Mouse (Mus musculus): Measurements from ENCODE around the gene Gm16253.

The Gm16253 gene

DNA sequence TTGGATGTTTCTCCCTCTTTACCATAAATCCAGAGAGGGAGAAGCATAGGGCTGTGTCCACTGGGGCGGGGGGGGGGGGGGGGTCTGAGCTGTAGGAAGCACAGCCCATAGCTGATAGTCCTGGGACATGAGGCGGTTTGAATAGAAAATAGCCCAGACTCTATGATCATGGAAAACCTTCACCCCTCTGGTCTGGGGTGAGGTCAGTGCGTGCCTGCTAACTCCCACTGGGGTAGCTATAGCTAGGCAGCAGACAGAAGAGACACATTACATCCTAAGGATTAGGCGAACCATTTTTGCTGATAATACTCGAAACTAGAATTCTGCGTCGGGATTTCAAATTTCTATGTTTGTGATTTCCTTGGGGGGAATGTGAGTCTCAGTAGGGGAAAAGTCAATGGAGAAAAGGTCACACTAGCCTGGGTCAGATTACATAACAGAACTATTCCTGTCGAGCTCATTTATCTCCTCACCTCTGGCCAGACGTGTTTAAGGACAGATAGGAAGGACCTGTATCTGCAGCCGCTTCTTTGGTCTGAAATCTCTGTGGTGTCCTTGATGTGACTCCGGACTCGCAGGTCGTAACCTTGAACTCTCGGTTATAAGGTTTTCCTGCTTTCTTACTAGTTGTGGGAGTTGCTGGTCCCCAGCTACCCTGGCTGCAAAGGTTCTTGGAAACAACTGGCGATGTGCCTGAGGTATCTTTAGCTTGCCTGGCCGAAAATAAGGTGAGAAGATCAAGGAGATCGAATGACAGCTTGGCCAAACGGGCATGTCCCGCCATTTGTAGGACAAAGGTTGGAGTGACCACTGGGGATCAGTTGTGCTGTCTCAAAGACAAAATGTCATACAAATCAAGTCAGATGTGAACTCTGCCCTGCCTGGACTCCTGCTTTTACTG lies 2.9 kb upstream of the Gm16253 start:
- DNase-seq (ENCODE audit: low spot score), result no peak

DNA sequence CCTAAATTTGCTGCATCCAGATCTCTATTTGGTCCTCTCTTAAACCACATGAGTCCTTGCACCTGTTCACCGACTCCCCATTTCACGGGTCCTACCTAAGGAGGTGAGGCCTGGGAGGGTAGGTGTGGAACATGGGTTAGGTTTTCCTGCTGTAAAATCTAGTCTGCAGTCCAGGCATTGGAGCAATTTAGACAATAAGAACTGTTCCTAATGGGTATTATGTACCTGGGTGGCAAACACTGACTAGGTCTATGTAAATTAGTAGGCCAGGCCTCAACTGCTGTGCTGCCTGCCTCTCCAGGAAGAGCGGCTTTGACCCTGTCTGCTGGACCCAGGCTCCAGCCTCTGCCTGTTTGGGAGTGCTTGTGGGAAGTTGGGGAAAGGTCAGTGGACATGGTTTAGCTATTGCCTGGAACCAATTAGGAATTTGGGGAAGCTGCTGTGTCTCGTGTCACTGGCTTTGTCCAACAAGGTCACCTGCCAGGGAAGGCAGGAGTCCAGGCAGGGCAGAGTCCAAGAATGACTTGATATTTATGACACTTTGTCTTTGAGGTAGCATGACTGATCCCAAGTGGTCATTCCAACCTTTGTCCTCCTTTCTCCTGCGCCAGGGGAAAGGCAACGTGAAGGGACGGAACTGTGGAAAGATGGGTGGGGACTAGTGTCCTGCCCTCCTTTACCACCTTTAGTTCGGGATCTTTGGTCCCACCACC lies 1.4 kb upstream of the Gm16253 start:
- DNase-seq (ENCODE audit: low spot score), result no peak

DNA sequence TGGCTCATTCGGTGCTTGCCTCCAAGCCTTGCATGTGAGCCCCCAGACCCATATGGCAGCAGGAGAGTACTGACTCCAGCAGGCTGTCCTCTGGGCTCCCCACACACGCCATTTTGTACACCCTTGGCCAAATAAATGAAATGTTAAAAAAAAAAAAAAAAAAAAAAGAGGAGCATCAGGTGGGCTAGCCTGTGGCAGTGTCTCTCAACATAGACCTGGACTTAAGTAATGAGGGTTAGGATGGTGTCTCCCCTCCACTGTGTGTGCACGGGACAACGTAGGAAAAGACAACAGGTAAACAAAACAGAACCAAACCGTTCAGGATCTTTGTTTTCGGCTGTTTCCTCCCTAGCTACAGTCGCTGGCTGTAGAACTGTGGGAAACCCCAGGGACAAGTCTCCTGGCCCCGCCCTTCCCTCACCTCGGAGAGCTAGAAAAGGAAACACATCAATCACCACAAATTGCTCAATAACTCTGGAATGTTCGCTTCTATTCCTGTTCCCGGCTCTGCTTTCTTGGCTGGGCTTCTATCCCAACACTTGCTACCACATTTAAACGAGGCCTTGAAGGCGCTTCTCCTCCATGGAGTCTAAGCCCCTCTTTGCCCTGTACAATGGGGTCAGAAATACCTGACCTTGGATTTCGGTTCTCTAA lies 652 bp upstream of the Gm16253 start:
- peak; percentile 46 for DNase-seq (ENCODE audit: low spot score)

DNA sequence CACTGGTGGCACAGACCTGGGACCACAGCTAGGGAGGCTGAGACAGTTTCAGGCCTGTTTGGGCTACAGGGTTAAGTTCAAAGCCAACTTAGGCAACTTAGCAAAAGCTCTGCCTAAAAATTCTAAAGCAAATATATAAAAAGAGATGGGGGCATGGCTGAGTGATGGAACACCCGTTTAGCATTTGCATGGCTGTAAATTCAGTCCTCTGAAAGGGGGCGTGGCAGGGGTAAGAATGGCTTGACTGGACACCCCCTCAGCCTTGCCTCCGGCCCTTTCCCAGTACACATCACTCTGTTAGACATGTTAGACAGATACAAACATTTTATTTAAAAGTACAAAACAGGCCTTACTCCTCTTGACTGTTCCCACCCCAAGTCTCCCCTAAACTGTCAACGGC lies 782 bp downstream of the Gm16253 start:
- no peak for DNase-seq (ENCODE audit: low spot score)

DNA sequence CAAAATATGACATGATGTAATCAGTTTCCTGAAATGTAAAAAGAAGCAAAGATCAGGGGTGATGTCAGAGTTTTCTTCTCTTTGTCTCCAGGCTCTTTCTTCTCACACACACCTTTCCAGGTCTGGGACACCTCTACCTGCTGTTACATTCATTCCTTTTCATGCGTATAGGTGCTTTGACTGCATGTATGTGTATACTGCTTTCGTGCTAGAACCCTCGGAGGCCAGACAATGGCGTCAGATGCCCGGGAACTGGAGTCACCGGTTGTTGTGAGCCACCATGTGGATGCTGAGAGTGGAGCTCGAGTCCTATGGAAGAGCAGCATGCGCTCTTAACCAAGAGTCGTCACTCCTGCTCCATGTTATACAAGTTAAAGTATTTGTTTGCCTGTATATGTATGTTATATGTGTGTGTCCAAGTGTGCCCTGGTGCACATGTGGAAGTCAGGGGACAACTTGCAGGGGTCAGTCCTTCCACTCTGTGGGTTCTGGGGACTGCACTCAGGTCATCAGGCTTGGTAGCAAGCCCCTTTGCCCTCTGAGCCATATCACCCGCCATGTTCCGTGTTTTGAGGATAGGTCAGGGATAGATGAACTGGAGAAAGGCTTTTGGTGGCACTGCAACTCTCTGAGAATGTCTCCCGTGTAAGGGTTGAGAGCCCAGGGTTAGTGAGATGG lies 1.9 kb downstream of the Gm16253 start:
- no peak for DNase-seq (ENCODE audit: low spot score)

DNA sequence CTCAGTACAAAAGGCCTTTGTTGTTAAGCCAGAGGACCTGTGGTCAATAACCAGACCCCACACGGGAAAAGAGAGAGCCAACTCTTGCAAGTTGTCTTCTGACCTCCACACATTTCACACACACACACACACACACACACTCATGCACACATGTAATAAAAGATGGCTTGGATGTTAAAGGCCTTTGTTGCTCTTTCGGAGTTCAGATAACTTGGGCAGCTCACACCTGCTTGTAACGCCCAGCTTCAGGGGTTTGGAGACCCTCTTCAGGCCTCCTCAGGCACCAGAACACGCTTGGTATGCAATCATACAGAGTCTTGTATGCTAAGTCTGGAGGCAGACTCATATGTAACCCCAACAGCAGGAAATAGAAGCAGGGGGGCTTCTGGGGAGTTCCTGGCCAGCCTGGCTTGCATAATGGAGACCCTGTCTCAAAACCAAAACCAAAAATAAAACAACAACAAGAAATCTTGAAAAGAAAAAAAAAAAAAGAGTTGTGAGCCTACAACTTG lies 2.5 kb downstream of the Gm16253 start:
- no peak for DNase-seq (ENCODE audit: low spot score)

DNA sequence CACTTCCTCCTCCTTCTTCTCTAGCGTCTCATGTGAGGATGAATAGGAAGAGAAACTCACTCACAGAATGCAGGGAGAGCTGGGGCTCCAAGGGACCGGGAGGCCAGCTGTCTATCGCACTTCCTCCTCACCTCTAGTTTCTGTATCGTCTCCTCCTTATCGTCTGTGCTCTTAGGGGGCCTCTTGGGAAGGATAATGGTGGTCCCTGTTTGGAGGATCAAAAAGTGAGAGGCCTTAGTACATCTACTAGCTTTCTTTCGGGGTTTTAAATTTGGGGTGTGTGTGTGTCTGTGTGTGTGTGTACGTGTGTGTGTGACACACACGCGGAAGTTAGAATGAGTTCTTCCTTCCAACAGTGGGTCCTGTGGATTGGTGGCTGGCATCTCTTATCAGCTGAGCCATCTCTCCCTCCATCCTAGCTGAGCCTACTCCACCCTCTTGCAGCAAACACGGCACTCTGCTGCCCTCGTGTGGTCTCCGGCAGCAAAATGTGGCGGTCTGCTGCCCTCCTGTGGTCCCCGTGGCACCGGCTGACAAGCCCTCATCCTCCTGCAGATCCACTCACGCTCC lies 3.2 kb downstream of the Gm16253 start:
- peak; percentile 92 for DNase-seq (ENCODE audit: low spot score)

DNA sequence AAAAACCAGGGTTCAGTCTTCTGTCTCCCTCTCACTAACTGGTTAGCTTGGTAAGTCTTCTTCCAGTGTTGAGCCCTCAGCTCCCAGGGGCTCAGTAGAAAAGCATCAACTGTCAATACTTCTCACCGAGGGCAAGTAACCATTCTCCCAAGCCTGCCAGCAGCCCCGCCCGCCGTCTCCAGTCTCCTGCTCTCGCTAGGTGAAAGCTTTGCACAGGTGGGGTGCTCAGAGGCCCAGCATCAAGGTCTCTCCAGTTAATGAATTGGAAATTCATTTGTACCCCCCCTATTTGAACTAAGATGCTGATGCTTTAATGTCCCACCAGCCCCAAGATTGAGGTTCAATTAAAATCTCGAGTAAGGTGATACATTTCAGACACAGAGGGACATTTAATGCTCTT lies 4.4 kb downstream of the Gm16253 start:
- no peak for DNase-seq (ENCODE audit: low spot score)

DNA sequence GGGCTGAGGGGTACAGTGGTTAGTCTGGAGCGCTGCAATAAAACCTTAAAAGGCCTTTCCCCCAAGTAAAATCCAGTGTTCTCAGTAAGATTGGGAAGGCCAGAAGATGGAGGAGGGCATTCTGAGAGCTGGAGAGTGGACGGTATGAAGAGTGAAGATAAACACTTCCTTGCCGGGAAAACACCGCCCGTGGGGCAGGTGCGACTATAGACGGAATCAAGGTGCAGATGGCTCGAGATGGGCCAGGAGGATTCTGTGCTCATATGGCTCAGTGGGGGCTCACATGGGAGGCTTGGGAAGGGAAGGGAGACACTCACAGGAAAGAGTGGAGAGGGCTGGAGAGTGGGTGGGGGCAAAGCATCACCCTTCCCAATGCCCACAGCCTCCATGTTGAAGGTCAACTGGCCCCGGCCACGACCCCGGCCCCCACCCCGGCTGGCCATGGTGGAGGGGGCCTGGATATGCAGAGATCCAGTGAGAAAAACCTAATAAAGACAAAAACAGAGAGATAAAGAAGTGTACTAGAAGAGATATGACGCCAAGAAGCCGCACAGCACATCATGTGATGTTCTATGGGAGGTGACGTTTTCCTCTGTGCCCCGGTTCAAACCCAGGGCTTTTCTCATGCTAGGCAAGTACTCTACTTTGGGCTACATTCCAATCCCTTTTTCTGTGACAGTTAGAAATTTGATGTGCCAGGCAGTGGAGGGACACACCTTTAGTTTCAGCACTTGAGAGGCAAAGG lies 5.2 kb downstream of the Gm16253 start:
- no peak for DNase-seq (ENCODE audit: low spot score)

DNA sequence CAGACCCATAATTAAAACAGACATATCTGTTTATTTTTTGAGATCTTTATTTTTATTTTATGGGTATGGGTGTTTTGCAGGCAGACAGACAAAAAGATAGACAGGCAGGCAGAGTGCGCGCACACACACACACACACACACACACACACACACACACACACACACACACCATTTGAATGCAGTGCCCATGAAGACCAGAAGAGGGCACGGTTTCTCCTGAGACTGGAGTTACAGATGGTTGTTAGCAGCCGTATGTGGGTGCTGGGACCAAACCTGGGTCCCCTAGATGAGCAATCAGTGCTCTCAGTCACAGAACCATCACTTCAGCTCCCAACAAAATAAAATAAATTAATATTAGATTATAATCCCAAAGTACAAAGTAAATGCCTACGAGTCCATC lies 6.6 kb downstream of the Gm16253 start:
- no peak for DNase-seq (ENCODE audit: low spot score)

DNA sequence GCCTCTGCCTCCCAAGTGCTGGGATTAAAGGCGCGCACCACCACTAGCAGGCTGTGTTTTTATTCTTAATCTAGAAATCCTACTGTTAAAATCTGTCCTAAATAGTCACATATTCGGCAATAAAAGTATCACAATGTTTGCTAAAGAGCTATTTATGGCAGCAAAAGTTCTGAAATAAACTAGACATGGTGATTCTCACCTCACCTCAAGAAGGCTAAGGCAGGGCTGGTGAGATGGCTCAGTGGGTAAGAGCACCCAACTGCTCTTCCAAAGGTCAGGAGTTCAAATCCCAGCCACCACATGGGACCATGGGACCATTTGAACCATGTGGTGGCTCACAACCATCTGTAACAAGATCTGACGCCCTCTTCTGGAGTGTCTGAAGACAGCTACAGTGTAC lies 13.9 kb downstream of the Gm16253 start:
- no peak for DNase-seq (ENCODE audit: low spot score)

DNA sequence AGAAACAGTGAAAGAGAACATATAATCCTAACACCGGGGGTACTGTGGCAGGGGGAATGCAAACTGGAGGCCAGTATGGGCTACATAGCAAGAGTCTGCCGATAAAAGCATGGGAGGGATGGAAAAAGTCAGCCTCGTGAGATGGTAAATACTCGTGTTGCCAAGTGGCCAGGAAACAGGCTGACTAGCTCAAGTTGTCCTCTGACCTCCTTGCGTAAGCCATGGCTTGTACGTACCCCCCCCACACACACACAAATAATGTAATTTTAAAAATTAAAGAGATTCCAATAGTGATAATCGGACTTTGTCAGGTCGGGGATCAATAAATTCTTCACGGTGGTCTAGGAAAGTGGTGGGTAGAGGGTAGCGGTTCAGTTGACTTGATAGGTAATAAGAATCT lies 16.6 kb downstream of the Gm16253 start:
- peak; percentile 25 for DNase-seq (ENCODE audit: low spot score)

DNA sequence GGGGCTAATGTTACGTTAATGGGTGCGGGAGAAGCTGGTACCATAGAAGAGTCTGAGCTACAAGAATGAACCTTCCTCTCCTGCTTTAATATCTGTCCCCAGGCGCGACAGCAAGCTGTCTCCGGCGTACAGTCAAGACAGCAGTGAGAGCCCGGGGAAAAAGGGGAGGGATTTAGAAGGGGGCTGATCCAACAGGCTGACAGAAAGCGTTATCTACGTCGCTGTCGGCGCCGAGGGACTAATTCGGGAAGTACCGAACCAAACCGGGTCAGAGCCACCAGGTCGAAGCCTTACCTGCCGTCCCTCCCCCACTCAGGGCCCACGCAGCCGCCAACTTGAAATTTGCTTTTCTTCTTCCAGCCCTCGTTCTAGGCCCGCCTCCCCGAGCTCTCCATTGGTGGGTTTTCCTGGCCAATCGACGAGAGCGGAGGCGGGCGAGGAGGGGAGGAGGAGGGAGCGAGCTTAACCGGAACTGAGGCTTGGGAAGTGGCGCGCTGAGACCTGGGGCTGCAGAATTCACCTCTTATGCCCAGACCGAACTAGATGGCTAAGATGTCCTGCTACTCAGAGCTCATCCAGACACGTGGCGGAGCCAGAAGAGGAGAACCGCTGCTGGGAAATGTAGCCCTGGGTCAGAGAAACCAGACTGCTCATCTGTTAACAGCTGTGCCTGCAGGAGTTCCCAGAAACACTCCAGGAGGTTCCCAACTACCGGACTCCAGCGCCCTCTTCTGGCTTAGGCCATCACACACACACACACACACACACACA lies 17.2 kb downstream of the Gm16253 start, which contains the start of gene Polr3gl:
Polr3gl (minus strand) TSS at position 392 of the 771 bp plus-strand sequence.
- DNase-seq (ENCODE audit: low spot score), result peak; percentile 93

DNA sequence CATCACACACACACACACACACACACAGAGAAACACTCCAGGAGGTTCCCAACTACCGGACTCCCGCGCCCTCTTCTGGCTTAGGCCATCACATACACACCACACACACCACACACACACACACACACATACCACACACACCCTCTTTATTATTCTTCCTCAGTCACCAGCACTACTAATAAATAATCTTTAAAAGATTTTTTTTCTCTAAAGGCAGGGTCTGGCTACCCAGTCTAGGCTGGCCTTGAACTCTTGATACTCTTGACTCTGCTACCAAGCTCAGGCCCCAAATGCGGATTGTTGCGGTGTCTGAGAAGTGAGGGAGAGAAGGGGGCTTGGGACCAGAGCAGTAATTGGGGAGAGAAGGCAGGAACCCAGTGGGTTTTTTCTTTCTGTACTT lies 18.1 kb downstream of the Gm16253 start:
- no peak for DNase-seq (ENCODE audit: low spot score)

DNA sequence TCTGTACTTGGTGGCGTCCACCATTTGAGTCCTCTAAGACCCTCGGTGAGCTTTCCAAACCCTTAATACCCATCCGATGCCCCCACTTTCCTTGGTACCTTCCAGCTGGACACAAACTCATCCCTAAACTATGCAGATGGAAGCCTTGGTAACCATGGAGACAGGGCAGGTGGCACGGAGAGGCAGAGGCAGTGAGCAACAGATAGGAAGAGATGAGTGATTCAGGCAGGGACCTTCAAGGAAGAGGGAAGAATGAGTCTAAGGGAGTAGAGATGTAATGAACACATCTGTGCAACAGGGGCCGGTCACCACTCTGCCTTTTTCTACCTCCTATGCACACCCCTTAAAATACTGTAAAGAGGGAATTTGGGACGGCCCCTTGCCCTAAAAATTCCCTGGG lies 18.9 kb downstream of the Gm16253 start:
- no peak for DNase-seq (ENCODE audit: low spot score)

DNA sequence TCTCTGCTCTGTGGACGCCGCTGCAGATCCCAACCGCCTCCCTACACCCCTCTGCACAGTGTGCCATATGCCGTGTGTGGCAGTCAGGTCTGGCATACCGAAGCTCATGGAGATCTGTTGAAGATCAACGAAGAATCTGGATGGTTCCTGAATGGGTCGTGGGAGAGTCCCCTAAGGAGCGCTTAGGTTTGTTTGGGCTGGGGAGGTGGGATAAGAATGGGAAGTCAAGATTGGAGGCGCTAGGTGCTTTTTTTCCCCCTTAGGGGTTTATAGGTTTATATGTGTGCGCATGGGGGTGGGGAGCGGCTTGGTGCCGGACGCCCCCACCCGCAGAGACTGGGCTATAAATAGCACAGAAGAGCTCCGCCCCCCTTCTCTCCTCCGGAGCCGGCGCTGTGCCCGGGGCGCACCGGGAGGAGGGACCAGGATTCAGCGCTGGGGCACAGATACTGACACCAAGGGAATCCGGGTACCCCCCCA lies 19.5 kb downstream of the Gm16253 start, which contains the start of gene Ankrd34a:
Ankrd34a (plus strand) TSS at position 409 of the 480 bp plus-strand sequence.
- DNase-seq (ENCODE audit: low spot score), result no peak

DNA sequence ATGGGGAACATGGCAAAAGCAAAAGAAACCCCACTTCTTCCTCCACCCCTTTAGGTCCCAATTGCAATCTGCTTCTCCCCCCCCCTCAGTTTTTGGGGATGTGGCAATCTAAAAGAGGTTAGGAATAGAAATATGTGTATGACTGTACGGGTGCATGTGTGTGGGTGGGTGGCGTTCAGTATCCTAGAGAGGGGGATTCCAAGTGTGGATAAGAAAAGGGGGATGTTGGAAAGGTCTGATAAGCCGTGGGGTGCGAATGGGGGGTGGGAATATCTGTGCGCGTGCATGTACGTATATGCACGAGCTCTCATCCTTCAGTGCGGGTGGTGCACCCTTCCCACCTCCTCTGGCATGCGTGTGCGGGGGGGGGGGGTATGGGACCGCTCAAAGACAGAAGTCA lies 20.1 kb downstream of the Gm16253 start:
- no peak for DNase-seq (ENCODE audit: low spot score)

DNA sequence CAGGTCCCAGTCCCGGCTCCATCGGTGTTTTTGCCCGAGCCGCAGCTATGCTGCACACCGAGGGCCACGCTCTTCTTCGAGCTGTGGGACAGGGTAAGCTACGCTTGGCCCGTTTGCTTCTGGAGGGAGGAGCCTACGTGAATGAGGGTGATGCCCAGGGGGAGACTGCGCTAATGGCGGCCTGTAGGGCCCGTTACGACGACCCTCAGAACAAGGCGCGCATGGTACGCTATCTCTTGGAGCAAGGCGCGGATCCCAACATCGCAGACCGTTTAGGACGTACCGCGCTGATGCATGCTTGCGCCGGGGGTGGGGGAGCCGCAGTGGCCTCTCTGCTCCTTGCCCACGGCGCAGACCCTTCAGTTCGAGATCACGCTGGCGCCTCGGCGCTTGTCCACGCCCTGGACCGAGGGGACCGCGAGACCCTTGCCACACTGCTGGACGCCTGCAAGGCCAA lies 20.7 kb downstream of the Gm16253 start:
- no peak for DNase-seq (ENCODE audit: low spot score)

DNA sequence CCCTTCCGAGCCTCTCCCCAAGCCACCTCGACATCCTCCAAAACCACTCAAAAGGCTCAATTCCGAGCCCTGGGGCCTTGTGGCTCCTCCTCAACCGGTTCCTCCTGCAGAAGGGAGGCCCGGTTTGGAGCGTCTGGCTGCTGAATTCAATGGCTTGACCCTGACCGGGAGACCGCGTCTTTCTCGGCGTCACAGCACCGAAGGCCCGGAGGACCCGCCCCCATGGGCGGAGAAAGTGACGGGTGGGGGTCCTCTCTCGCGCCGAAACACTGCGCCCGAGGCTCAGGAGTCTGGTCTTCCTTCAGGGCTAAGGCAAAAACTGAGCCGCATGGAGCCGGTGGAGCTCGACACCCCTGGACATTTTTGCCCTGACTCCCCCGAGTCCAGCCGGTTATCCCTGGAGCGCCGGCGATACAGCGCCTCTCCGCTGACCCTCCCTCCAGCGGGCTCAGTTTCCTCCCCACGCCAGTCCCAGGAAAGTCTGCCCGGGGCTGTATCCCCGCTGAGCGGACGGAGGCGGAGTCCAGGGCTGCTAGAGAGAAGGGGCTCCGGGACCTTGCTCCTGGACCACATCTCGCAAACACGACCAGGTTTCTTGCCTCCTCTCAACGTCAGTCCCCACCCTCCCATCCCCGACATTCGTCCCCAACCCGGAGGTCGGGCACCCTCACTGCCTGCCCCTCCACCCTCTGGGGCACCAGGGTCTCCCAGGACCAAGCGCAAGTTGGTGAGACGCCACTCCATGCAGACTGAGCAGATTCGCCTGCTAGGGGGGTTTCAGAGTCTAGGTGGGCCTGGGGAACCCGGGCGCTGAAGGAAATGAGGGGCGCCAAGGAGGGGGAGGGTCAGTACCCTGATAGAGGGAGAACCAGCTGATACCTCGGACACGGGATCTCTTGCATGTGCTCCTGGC lies 21.6 kb downstream of the Gm16253 start:
- DNase-seq (ENCODE audit: low spot score), result no peak
